Mouse (Mus musculus) urinary bladder, postnatal 4 days (tissue): Measurements from ENCODE around the gene Sorbs1.

ENCODE experiments used
- DNase-seq, 2 experiments: peaks; one replicate each; pipeline ENCODE4 v3.0.0; 2021 to 2022; ENCODE audit warnings: low spot score in 2 of 2

Sorbs1 gene

DNA sequence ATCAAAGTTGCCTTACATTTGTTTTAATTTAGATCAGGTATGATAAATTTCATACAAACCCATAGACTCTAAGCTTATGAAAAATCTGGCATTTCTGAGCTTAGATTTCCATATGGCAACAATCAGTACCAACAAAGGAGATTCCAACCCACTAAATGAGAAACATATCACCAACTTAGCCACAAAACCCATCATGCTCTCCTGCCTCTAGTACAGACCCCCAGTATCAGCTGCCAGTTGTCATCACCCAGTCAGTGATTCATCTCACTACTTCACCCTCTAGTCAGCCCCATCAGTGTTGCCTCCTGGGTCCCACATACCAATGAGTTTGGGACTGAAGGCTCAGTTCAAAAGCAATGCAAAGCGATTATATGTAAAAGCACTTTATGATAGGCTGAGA lies 254.1 kb downstream of the Sorbs1 start:
- no peak for DNase-seq

GRCm38 (mm10) chr19:40257396-40257795 lies 256.2 kb downstream of the Sorbs1 start:
- DNase-seq = no peak

- DNase-seq = no peak
Measured at GRCm38 (mm10) chr19:40256376-40257050, 257.1 kb downstream of the Sorbs1 start.

- DNase-seq = no peak
Measured at GRCm38 (mm10) chr19:40255561-40255960, 258.0 kb downstream of the Sorbs1 start.

DNA sequence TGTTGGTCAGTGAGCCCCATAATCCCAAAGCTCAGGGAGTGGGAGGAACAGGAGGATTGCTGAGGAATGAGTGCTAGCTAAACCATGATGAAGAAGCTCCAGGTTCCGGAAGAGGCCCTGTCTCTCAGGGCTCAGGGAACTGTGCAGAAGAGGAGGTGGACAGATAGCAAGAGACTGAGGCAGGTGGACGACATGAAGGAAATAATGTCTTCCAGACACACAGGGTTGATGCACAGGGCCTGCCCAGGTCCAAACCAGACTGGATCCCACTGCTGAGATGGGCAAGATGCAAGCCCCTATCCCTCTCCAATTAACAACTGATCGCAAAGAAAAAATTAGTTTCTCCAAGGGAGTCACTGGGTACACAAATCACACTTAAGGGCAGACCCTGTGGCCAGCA lies 258.8 kb downstream of the Sorbs1 start:
- no peak for DNase-seq

- DNase-seq = no peak
Measured at GRCm38 (mm10) chr19:40253768-40254167, 259.8 kb downstream of the Sorbs1 start.

- no peak for DNase-seq
Measured at GRCm38 (mm10) chr19:40251115-40251514, 262.5 kb downstream of the Sorbs1 start.

DNA sequence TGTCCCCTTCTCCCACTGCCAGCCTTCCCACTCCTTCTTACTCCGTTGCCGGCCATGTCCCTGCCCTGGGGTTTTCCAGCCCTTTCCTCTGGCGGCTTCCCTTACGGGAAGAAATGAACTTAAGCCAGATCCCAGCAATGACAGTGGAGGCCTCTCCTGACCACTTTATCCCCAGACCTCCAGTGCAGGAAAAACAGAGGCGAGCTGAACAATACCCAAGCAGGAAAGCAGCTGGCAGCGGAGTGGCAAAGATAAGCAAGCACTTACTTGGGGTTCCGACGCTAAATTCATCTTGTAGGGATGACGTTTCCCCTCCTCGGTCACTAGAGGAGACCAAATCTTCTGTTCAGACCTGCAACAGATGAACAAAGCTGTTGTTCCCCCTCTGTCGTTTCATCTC lies 264.2 kb downstream of the Sorbs1 start:
- DNase-seq = no peak

GRCm38 (mm10) chr19:40248476-40248875 lies 265.1 kb downstream of the Sorbs1 start:
- no peak for DNase-seq

GRCm38 (mm10) chr19:40247268-40247666 lies 266.3 kb downstream of the Sorbs1 start:
- no peak for DNase-seq

DNA sequence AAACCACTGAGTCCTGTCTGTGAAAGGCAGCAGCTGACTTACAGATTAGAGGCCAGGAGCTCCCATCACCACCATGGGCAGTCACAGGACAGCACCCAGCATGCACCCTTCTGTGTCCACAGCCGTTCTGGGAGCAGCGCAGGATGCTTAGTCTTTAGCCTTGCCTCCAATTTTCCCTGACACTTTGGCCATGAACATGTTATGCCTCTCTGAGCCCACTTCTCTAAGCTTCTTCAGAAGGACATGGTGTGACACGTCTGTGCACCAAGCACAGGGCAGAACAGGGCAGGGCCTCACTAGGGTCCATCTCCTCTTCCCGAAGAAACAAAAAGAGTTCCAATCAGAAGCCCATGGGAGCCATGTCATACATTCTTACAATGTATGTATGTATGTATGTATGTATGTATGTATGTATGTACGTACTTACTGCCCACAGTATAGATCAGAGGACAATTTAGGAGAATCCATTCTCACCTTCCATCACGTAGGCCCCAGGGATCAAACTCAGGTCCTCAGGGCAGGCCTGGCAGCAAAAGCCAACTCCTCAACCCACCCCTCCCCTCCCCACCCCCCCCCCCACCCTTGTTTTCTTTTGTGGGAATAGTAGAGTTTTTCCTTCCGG lies 266.8 kb downstream of the Sorbs1 start:
- no peak for DNase-seq
